Mouse (Mus musculus) heart, embryonic 11.5 days (tissue): Measurements from ENCODE around the gene Pde8b. TPM values are rescaled to one million over a fixed set of nuclear protein-coding genes. Genes with fewer than 3 reads are reported as not detected.

Source experiments
- ATAC-seq: fragments of 200-750 bp; cut with Nextera tagmentation; replicated peaks from 2 replicates; pipeline ENCODE4 v1.8.0; 2017; ENCODE audit warnings: moderate library complexity; ENCODE audit not compliant: insufficient number of reproducible peaks, low FRiP score, low TSS enrichment
- H3K27ac ChIP-seq: fragments of 300-500 bp; sonication (generic); 2 replicates; pipeline ENCODE4 v1.5.1; 2014; ENCODE audit warnings: mild to moderate bottlenecking, low read depth, low read length
- H3K27me3 ChIP-seq: fragments of 300-500 bp; sonication (generic); 2 replicates; pipeline ENCODE4 v1.6.1; 2014; ENCODE audit warnings: mild to moderate bottlenecking, low read length, mixed read lengths; ENCODE audit not compliant: control insufficient read depth, insufficient read depth
- H3K36me3 ChIP-seq: fragments of 300-500 bp; sonication (generic); 2 replicates; pipeline ENCODE4 v1.6.1; 2014; ENCODE audit warnings: mild to moderate bottlenecking, low read length, moderate library complexity, mixed read lengths; ENCODE audit not compliant: control insufficient read depth, insufficient read depth
- H3K4me1 ChIP-seq: fragments of 300-500 bp; sonication (generic); 2 replicates; pipeline ENCODE4 v1.6.1; 2014; ENCODE audit warnings: low read length; ENCODE audit not compliant: control insufficient read depth, insufficient read depth
- H3K4me2 ChIP-seq: fragments of 300-500 bp; sonication (generic); 2 replicates; pipeline ENCODE4 v1.6.1; 2014; ENCODE audit warnings: mild to moderate bottlenecking, moderate library complexity
- H3K4me3 ChIP-seq: fragments of 300-500 bp; sonication (generic); 2 replicates; pipeline ENCODE4 v1.5.1; 2014; ENCODE audit warnings: low read depth, low read length
- H3K9ac ChIP-seq: fragments of 300-500 bp; sonication (generic); 2 replicates; pipeline ENCODE4 v1.6.1; 2014; ENCODE audit warnings: mild to moderate bottlenecking, low read depth, low read length, moderate library complexity
- H3K9me3 ChIP-seq: fragments of 300-500 bp; sonication (generic); replicated peaks from 2 replicates; pipeline ENCODE4 v1.6.1; 2016; ENCODE audit warnings: low read length; ENCODE audit not compliant: control insufficient read depth
- WGBS: fragments of 180-500 bp; shearing (Covaris S2); extraction: QIAGEN DNeasy Blood & Tissue Kit; methylation state at CpG from one replicate; pipeline ENCODE4 v1.1.7; 2014; ENCODE audit not compliant: insufficient replicate concordance; 5-methylcytosine and 5-hydroxymethylcytosine counted together
- polyA plus RNA-seq: library from polyadenylated mRNA; unstranded; fragments of >200 nt; fragmentation: Nextera tagmentation; extraction: Ambion mirVana; gene quantifications from 2 replicates; pipeline ENCODE4 v1.2.1, GENCODE M21; 2014

Pde8b gene
- polyA plus RNA-seq, 1 experiment from 2014 or later = 0.69 TPM

DNA sequence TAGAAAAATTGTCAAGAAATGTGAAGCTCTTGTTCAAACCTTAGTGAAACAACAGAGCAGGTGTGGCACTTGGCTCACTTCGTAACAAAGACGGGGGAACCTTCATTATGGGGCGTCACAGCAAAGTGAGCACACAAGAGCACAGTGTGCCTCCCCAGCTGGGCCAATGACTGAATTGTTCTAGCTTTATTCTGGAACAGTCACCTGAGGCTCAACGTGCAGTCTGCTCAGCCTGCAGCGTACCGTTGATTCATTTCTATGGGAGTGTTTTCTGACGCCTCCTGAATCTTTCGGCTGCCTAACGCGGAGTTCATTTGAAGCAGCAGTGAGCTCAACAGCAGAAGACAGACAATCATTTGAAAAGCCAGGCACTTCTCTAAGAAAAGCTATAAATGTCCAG lies 154.3 kb downstream of the Pde8b start:
- WGBS = 74% methylated on average over 10 of the region's 10 CpGs
- Histone ChIP-seq H3K4me1 (no peaks in the 10 kb centered on the region), H3K9me3 (no peaks in the 10 kb centered on the region), H3K27me3 (no peaks in the 10 kb centered on the region), H3K36me3 (no peaks in the 10 kb centered on the region), H3K9ac (no peak overlapping the region), H3K4me2 (no peak overlapping the region), H3K4me3 (no peak overlapping the region), H3K27ac (no peak overlapping the region)
- no peak for ATAC-seq

DNA sequence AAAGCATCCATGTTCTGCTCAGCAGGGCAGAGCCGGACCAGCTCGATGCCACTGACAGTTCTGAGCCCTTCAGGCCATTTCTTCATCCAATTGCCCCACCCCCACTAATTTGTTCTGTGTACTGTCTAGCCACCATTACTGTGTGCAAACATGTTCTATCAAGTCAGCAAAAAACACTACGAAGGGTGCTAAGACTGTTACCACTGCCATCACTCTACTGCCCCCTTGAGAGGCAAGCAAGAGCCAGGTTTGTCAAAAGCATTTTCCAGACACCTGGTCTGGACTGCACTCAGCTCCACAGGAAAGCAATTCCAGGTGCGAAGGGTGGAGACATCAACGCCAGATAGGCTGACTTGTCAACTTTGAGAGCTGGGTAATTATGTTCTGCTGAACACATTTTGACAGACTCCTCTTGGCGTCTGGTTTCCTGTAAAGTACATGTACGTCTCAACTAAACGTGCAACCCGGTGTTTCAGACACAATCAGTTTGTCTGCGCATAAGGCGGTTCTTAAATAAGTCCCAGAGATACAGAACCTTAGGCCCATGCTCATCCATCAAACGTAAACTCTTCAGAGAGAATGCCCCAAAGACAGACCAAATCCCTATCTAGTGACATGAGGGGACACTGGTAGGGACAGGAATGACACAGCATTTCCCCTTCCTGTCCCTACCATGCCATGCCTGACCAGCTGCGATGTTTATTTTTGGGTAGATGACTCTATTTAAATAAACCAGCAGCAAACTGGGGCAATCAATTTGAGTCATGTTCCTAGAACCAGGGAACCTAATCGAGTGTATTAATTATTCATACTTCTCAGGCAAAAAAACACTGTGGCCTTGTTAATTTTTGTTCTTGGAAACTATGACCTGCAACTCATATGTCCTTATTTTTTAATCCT lies 158.3 kb downstream of the Pde8b start:
- no peak for ATAC-seq
- Histone ChIP-seq H3K36me3 (no peaks in the 10 kb centered on the region), H3K9me3 (no peaks in the 10 kb centered on the region), H3K27ac (no peak overlapping the region), H3K27me3 (no peaks in the 10 kb centered on the region; the same call in 1 of the 2 replicates), H3K9ac (no peak overlapping the region), H3K4me1 (0 out of 2 replicates have a peak, but pooled peaks cover 3% of the 10 kb centered on the region), H3K4me3 (no peak overlapping the region), H3K4me2 (no peak overlapping the region)
- 77% methylated on average over 14 of the region's 14 CpGs for WGBS

- Histone ChIP-seq H3K4me3 (no peak overlapping the region), H3K9ac (no peak overlapping the region), H3K4me2 (no peak overlapping the region), H3K36me3 (no peaks in the 10 kb centered on the region), H3K27ac (no peak overlapping the region), H3K4me1 (0 out of 2 replicates have a peak, but pooled peaks cover 3% of the 10 kb centered on the region), H3K9me3 (no peaks in the 10 kb centered on the region), H3K27me3 (no peaks in the 10 kb centered on the region; the same call in 1 of the 2 replicates)
- 67% methylated on average over 8 of the region's 8 CpGs for WGBS
- no peak for ATAC-seq
Observed at GRCm38 (mm10) chr13:95087358-95087787, 162.8 kb downstream of the Pde8b start.

DNA sequence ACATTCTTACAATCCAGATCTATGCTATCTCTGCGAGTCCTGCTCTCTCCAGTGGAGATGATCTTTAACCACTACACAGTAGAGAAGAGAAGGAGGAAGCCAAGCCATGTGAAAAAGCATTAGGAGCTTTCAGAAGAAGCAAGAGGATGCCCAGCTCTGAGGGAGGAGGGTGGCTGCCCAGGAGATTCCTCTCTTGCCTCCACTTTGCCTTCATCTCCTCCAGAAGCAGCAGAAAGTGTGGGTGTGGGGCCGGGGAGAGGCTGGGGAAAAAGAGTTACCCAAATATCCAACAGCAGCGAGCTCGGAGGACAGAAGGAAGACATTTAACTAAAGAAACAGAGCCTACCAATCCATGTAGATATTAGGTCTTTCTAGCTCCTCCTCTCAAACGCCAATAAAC lies 164.1 kb downstream of the Pde8b start:
- 0 out of 2 replicates have a peak, but pooled peaks cover 3% of the 10 kb centered on the region for H3K4me1 ChIP-seq
- no peak overlapping the region for H3K27ac ChIP-seq
- H3K9ac ChIP-seq = no peak overlapping the region
- H3K27me3 ChIP-seq = no peaks in the 10 kb centered on the region; the same call in 1 of the 2 replicates
- H3K4me2 ChIP-seq = no peak overlapping the region
- ATAC-seq = no peak
- no peaks in the 10 kb centered on the region for H3K36me3 ChIP-seq
- no peak overlapping the region for H3K4me3 ChIP-seq
- 76% methylated on average over 5 of the region's 5 CpGs for WGBS
- H3K9me3 ChIP-seq = no peaks in the 10 kb centered on the region

GRCm38 (mm10) chr13:95082611-95083010 lies 167.5 kb downstream of the Pde8b start:
- Histone ChIP-seq H3K9ac (no peak overlapping the region), H3K27ac (no peak overlapping the region), H3K36me3 (no peaks in the 10 kb centered on the region), H3K4me3 (no peak overlapping the region), H3K4me1 (0 out of 2 replicates have a peak, but pooled peaks cover 3% of the 10 kb centered on the region), H3K4me2 (no peak overlapping the region), H3K9me3 (no peaks in the 10 kb centered on the region), H3K27me3 (no peaks in the 10 kb centered on the region; the same call in 1 of the 2 replicates)
- WGBS = 88% methylated on average over 3 of the region's 3 CpGs
- ATAC-seq = no peak

DNA sequence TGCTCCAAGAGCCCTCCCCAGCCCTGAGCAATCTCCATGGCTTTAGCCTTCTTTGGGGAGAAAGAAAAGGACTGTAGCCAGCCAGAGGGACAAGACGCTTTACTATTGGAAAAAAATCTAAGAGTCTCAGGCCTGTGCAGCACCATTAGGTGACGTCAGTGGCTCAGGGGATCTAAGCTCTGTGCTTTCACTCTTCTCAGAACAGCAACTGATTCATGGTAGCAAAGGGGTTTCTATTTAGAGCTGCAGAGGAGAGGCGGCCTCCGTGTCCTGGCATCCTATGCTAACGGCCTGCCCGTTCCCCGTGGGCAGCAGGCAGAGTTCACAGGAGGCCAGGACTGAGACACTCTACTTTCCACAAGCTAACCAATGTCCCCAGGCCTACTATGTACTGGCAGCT lies 169.1 kb downstream of the Pde8b start:
- no peak overlapping the region for H3K4me3 ChIP-seq
- H3K27ac ChIP-seq = no peak overlapping the region
- no peaks in the 10 kb centered on the region for H3K4me1 ChIP-seq
- no peaks in the 10 kb centered on the region for H3K36me3 ChIP-seq
- H3K4me2 ChIP-seq = no peak overlapping the region
- no peak overlapping the region for H3K9ac ChIP-seq
- H3K9me3 ChIP-seq = no peaks in the 10 kb centered on the region
- no peaks in the 10 kb centered on the region for H3K27me3 ChIP-seq
- no peak for ATAC-seq
- WGBS = 69% methylated on average over 7 of the region's 7 CpGs

DNA sequence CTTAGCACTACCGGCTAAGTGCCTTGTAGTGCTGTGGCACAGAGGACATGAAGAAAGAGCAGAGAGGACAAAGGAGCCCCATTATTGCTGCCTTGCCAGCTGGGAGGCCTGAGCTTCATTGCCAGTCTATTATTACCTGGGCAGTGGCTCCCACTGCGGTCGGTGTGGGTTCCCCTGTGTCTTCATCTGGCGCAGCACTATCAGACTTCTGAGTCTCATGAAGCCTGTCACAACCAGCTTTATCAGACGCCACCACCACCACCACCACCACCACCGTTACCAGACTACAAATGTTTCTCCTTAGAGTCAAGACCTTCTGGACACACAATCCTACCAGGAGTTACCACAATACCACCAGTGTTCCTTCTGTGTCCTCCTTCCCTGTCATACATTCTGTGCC lies 171.6 kb downstream of the Pde8b start:
- Histone ChIP-seq H3K4me1 (no peaks in the 10 kb centered on the region), H3K4me3 (no peak overlapping the region), H3K9ac (no peak overlapping the region), H3K36me3 (no peaks in the 10 kb centered on the region), H3K4me2 (no peak overlapping the region), H3K27me3 (no peaks in the 10 kb centered on the region), H3K27ac (no peak overlapping the region), H3K9me3 (no peaks in the 10 kb centered on the region)
- WGBS = 58% methylated on average over 6 of the region's 6 CpGs
- ATAC-seq = no peak

DNA sequence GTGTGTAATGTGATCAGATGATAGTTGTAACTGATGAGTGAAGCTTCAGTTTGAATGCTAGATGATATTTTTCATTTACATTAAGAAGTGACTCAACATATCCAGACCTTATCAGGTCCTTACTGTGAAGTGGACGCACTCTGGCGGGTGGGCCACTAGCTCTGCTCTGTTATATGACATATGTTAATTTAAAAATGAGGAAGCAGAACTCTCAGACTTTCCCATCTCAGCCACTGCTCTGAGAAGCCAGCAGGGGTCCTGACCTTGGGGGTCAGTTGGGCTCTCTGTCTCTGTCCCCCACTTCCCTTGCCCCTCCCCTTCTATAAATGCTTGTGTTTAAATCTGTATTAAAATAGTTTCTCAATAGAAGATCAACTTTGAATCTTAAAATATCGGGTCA lies 172.4 kb downstream of the Pde8b start:
- no peaks in the 10 kb centered on the region for H3K36me3 ChIP-seq
- H3K27me3 ChIP-seq = no peaks in the 10 kb centered on the region

GRCm38 (mm10) chr13:95076142-95076541 lies 174.0 kb downstream of the Pde8b start:
- no peak overlapping the region for H3K4me3 ChIP-seq
- no peak overlapping the region for H3K9ac ChIP-seq
- no peaks in the 10 kb centered on the region for H3K9me3 ChIP-seq
- no peak overlapping the region for H3K4me2 ChIP-seq
- H3K36me3 ChIP-seq = no peaks in the 10 kb centered on the region
- no peak overlapping the region for H3K27ac ChIP-seq
- no peaks in the 10 kb centered on the region for H3K27me3 ChIP-seq
- 60% methylated on average over 2 of the region's 2 CpGs for WGBS
- ATAC-seq = no peak
- no peaks in the 10 kb centered on the region for H3K4me1 ChIP-seq

More for the DNA sequence above, 172.4 kb downstream of the Pde8b start:
- no peak for ATAC-seq
- Histone ChIP-seq H3K9me3 (no peaks in the 10 kb centered on the region), H3K9ac (no peak overlapping the region), H3K4me1 (no peaks in the 10 kb centered on the region), H3K4me3 (no peak overlapping the region), H3K4me2 (no peak overlapping the region), H3K27ac (no peak overlapping the region)
- 75% methylated on average over 3 of the region's 3 CpGs for WGBS
